Mouse (Mus musculus) stomach, postnatal 0 days (tissue): ENCODE data around the gene Sall4. TPM values are rescaled to one million over a fixed set of nuclear protein-coding genes. Genes with fewer than 3 reads are reported as not detected.

Source experiments
- ATAC-seq: fragments of 200-750 bp; cut with Nextera tagmentation; 2 replicates; pipeline ENCODE4 v1.8.0; 2017; ENCODE audit not compliant: low FRiP score, low TSS enrichment
- DNase-seq: peaks from one replicate; pipeline ENCODE4 v3.0.0-alpha.2; 2016; ENCODE audit warnings: low spot score
- H3K27ac ChIP-seq: fragments of 300-500 bp; sonication (generic); replicated peaks from 2 replicates; pipeline ENCODE4 v1.5.1; 2014; ENCODE audit warnings: mild to moderate bottlenecking, control low read depth
- H3K27me3 ChIP-seq: fragments of 300-500 bp; sonication (generic); 2 replicates; pipeline ENCODE4 v1.6.1; 2014; ENCODE audit warnings: low read length; ENCODE audit not compliant: control insufficient read depth, insufficient read depth
- H3K36me3 ChIP-seq: fragments of 300-500 bp; sonication (generic); 2 replicates; pipeline ENCODE4 v1.6.1; 2014; ENCODE audit warnings: low read length, mixed read lengths; ENCODE audit not compliant: control insufficient read depth, insufficient read depth
- H3K4me1 ChIP-seq: fragments of 300-500 bp; sonication (generic); replicated peaks from 2 replicates; pipeline ENCODE4 v1.6.1; 2014; ENCODE audit warnings: antibody characterized with exemption; ENCODE audit not compliant: control insufficient read depth, insufficient read depth
- H3K4me2 ChIP-seq: fragments of 300-500 bp; sonication (generic); replicated peaks from 2 replicates; pipeline ENCODE4 v1.6.1; 2014; ENCODE audit warnings: low read depth, mild to moderate bottlenecking, control low read depth, moderate library complexity
- H3K4me3 ChIP-seq: fragments of 300-500 bp; sonication (generic); 2 replicates; pipeline ENCODE4 v1.5.1; 2014; ENCODE audit warnings: low read depth, low read length, control low read depth
- H3K9ac ChIP-seq: fragments of 300-500 bp; sonication (generic); 2 replicates; pipeline ENCODE4 v1.6.1; 2014; ENCODE audit warnings: mild to moderate bottlenecking, low read length, control low read depth, mixed read lengths
- H3K9me3 ChIP-seq: fragments of 300-500 bp; sonication (generic); 2 replicates; pipeline ENCODE4 v1.6.1; 2016; ENCODE audit warnings: low read length; ENCODE audit not compliant: control insufficient read depth
- CTCF ChIP-seq: IDR thresholded peaks from 2 replicates; pipeline ENCODE4 v1.5.1; 2016; ENCODE audit warnings: antibody characterized with exemption, low read depth, mild to moderate bottlenecking, moderate library complexity
- EP300 ChIP-seq: optimal IDR thresholded peaks from 2 replicates; pipeline ENCODE3; 2016; ENCODE audit warnings: antibody characterized with exemption
- WGBS: fragments of 180-500 bp; shearing (Covaris S2); extraction: QIAGEN DNeasy Blood & Tissue Kit; methylation state at CpG from one replicate; pipeline ENCODE4 v1.1.7; 2014; 5-methylcytosine and 5-hydroxymethylcytosine counted together
- polyA plus RNA-seq: library from polyadenylated mRNA; unstranded; fragments of >200 nt; fragmentation: Nextera tagmentation; extraction: Ambion mirVana; gene quantifications from 2 replicates; pipeline ENCODE4 v1.2.1, GENCODE M21; 2015

Sall4 gene
- polyA plus RNA-seq, 1 experiment from 2014 or later: 0.05 TPM

DNA sequence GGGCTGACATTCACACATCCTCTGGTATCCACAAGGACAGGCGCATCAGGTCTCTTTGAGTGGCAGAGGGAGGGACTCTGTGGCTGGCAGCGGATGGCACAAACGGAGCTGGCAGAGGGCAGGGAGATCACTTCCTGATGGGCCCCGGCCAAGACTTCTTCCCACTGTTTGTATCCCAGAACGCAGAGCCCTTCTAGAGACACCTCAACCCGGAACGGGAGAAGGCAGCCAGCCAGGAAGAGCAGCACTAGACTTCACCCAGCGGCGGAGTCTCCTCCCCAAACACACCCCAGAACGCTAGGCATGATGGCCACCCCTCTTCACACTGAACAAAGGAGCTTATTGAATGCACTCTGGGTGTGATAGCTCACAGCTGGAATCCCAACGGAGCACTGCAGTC lies 33.7 kb downstream of the Sall4 start:
- Histone ChIP-seq H3K27ac (no peak overlapping the region; the same call in 1 of the 2 replicates), H3K27me3 (no peaks in the 10 kb centered on the region), H3K36me3 (no peaks in the 10 kb centered on the region), H3K4me3 (no peak overlapping the region), H3K4me2 (no peak overlapping the region), H3K9ac (no peak overlapping the region; the same call in 1 of the 2 replicates), H3K4me1 (no peaks in the 10 kb centered on the region), H3K9me3 (no peaks in the 10 kb centered on the region)
- DNase-seq (peak; percentile 28), ATAC-seq (no peak; the same call in 1 of the 2 replicates)
- no peak for TF ChIP-seq CTCF
- TF ChIP-seq EP300: no peak
- 36% methylated on average over 11 of the region's 11 CpGs for WGBS

- H3K36me3 ChIP-seq: no peaks in the 10 kb centered on the region
- no peak overlapping the region for H3K9ac ChIP-seq
- TF ChIP-seq CTCF (no peak), EP300 (no peak)
- H3K27me3 ChIP-seq: no peaks in the 10 kb centered on the region
- WGBS: 82% methylated on average over 8 of the region's 8 CpGs
- no peak overlapping the region for H3K27ac ChIP-seq
- DNase-seq: no peak
- no peak for ATAC-seq
- no peak overlapping the region for H3K4me2 ChIP-seq
- no peaks in the 10 kb centered on the region for H3K4me1 ChIP-seq
- no peak overlapping the region for H3K4me3 ChIP-seq
- H3K9me3 ChIP-seq: no peaks in the 10 kb centered on the region
Measured at GRCm38 (mm10) chr2:168731258-168731657, 36.5 kb downstream of the Sall4 start.

DNA sequence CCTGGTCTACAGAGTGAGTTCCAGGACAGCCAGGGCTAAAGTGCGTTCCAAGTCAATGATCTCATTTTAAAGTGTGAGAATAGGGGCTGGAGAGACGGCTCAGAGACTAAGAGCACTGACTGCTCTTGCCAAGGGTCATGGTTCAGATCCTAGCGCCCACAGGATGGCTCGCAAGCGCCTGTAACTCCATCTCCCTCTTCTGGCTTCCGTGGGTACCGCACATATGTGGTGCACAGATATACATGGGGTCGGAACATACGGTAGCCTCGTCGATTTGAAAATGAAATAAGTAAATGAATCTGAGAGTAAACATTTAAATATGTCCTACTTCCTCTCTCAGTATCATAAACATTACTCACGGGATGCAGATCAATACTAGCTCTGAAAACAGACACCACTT lies 38.0 kb downstream of the Sall4 start:
- H3K4me2 ChIP-seq: no peak overlapping the region
- DNase-seq (no peak), ATAC-seq (no peak)
- WGBS: 84% methylated on average over 12 of the region's 12 CpGs
- no peaks in the 10 kb centered on the region for H3K9me3 ChIP-seq
- no peaks in the 10 kb centered on the region for H3K4me1 ChIP-seq
- no peak overlapping the region for H3K27ac ChIP-seq
- no peak overlapping the region for H3K4me3 ChIP-seq
- H3K9ac ChIP-seq: no peak overlapping the region
- no peak for TF ChIP-seq EP300
- TF ChIP-seq CTCF: 0 out of 2 replicates have a peak, but pooled peaks have one; percentile 6
- H3K27me3 ChIP-seq: no peaks in the 10 kb centered on the region
- H3K36me3 ChIP-seq: no peaks in the 10 kb centered on the region

GRCm38 (mm10) chr2:168728045-168728444 lies 39.7 kb downstream of the Sall4 start:
- Histone ChIP-seq H3K4me1 (no peaks in the 10 kb centered on the region), H3K9me3 (no peaks in the 10 kb centered on the region), H3K9ac (no peak overlapping the region), H3K4me2 (no peak overlapping the region), H3K36me3 (no peaks in the 10 kb centered on the region), H3K27me3 (no peaks in the 10 kb centered on the region), H3K27ac (no peak overlapping the region), H3K4me3 (no peak overlapping the region)
- peak; percentile 49 for ATAC-seq
- DNase-seq: peak; percentile 49
- WGBS: 32% methylated on average over 12 of the region's 12 CpGs
- TF ChIP-seq EP300: no peak
- peak; percentile 14; the same call in 1 of the 2 replicates for TF ChIP-seq CTCF

- WGBS: 35% methylated on average over 6 of the region's 6 CpGs
Measured at GRCm38 (mm10) chr2:168726007-168726406, 41.7 kb downstream of the Sall4 start.

DNA sequence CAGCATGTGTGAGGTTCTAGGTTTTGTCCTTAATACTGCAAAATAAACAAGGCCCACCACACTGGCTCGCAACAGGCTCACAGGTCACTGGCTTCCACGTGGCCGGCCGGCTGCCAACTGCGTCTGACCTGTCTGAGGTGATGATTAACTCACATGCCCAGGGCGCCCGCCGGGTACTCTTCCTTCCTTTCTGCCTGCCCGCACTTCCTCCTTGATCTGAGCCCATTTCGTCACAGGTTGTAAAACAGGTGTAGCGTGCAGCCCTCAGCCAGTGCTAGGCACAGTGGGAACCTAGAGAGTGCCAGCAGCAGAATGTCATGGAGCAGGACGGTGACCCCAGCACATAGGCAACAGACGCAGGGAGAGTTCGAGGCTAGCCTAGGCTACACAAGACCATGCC lies 46.4 kb downstream of the Sall4 start:
- no peak overlapping the region for H3K9ac ChIP-seq
- H3K4me3 ChIP-seq: no peak overlapping the region
- no peaks in the 10 kb centered on the region for H3K27me3 ChIP-seq
- no peak for TF ChIP-seq EP300
- TF ChIP-seq CTCF: no peak
- DNase-seq (peak; percentile 60), ATAC-seq (peak; percentile 71)
- H3K4me2 ChIP-seq: no peak overlapping the region
- H3K36me3 ChIP-seq: no peaks in the 10 kb centered on the region
- WGBS: 73% methylated on average over 14 of the region's 14 CpGs
- H3K9me3 ChIP-seq: no peaks in the 10 kb centered on the region
- no peak overlapping the region for H3K27ac ChIP-seq
- H3K4me1 ChIP-seq: no peaks in the 10 kb centered on the region

More at GRCm38 (mm10) chr2:168726007-168726406, 41.7 kb downstream of the Sall4 start:
- H3K4me3 ChIP-seq: no peak overlapping the region
- H3K4me2 ChIP-seq: no peak overlapping the region
- H3K9me3 ChIP-seq: no peaks in the 10 kb centered on the region
- TF ChIP-seq EP300 (no peak), CTCF (no peak)
- DNase-seq: peak; percentile 66
- H3K27me3 ChIP-seq: no peaks in the 10 kb centered on the region
- peak; percentile 77 for ATAC-seq
- H3K4me1 ChIP-seq: no peaks in the 10 kb centered on the region
- no peak overlapping the region for H3K9ac ChIP-seq
- no peak overlapping the region for H3K27ac ChIP-seq
- no peaks in the 10 kb centered on the region for H3K36me3 ChIP-seq
